Mouse (Mus musculus) bone marrow macrophage, adult 2 months (primary cell): ENCODE data around the gene Gm3776.
"Not testable (repeated sequence)": the region's sequence is repeated elsewhere in the genome, so short reads cannot be mapped to it uniquely, and the experiment has no call there.

Experiments
- CTCF ChIP-seq: IDR thresholded peaks from 2 replicates; pipeline ENCODE4 v1.5.1; 2012; ENCODE audit warnings: low read depth, mild to moderate bottlenecking, low read length, moderate library complexity
- POLR2A ChIP-seq: IDR thresholded peaks from 2 replicates; pipeline ENCODE4 v1.6.1; 2012; ENCODE audit warnings: mild to moderate bottlenecking, low read depth, low read length, borderline replicate concordance

DNA sequence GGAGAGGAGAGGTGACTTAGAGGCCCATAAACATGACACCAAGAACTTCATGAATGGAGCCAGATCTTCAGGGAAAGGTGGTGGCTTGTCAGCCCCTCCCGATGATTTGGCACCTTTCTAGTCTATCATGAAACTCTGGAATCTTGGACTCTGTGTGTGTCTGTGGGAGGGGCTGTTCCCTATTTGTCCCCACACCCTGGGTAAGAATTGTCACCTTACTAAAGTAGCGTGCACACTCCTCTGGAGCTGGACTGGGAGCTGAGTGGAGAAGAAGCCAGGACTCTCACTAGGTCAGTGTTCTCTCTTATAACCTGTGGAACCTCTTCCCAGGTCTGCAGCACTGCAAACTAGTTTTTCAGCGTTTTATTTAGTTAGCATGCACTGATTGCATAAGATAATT is at the start of gene Gm3776:
- not testable (repeated sequence) for TF ChIP-seq POLR2A, CTCF
